Mouse (Mus musculus) lung, adult 2 months (tissue): ENCODE measurements around the gene Lpgat1. TPM values are rescaled to one million over a fixed set of nuclear protein-coding genes. Genes with fewer than 3 reads are reported as not detected.

Source experiments
- DNase-seq: peaks from one replicate; pipeline ENCODE4 v3.0.0; 2022
- H3K4me1 ChIP-seq: fragments of 200-500 bp; 2 replicates; pipeline ENCODE4 v1.6.1; 2011; ENCODE audit warnings: low read length; ENCODE audit not compliant: control insufficient read depth, insufficient read depth
- H3K4me3 ChIP-seq: fragments of 200-500 bp; replicated peaks from 2 replicates; pipeline ENCODE3; 2011; ENCODE audit warnings: low read depth, mild to moderate bottlenecking, control low read depth, low read length; ENCODE audit errors: extremely low read depth
- CTCF ChIP-seq: fragments of 200-500 bp; IDR thresholded peaks from 2 replicates; pipeline ENCODE4 v1.5.1; 2011; ENCODE audit warnings: mild to moderate bottlenecking, low read length, control low read depth; ENCODE audit not compliant: insufficient read depth
- POLR2A ChIP-seq: fragments of 200-500 bp; IDR thresholded peaks from 2 replicates; pipeline ENCODE4 v1.6.1; 2011; ENCODE audit warnings: low read depth, mild to moderate bottlenecking, control low read depth, low read length, borderline replicate concordance; ENCODE audit errors: extremely low read depth
- WGBS: fragments of 180-500 bp; shearing (Covaris S2); methylation state at CpG from one replicate; pipeline ENCODE4 v1.1.7; 2018; 5-methylcytosine and 5-hydroxymethylcytosine counted together
- polyA plus RNA-seq: library from polyadenylated mRNA; depleted of rRNA; stranded (reverse); fragments of >200 nt; gene quantifications from 2 replicates; pipeline ENCODE4 v1.2.3, GENCODE M21; 2012

Gene Lpgat1
- polyA plus RNA-seq, 1 experiment, result 14.8 TPM

GRCm38 (mm10) chr1:191802820-191803655 is 85.4 kb downstream of the Lpgat1 start:
- TF ChIP-seq POLR2A, result no peak
- TF ChIP-seq CTCF, result no peak
- no peaks in the 10 kb centered on the region for H3K4me1 ChIP-seq
- WGBS, result 45% methylated on average over 10 of the region's 10 CpGs
- no peak for DNase-seq
- H3K4me3 ChIP-seq, result no peak overlapping the region

- H3K4me1 ChIP-seq, result no peaks in the 10 kb centered on the region
- TF ChIP-seq CTCF, result no peak
- TF ChIP-seq POLR2A, result no peak
- WGBS, result 59% methylated on average over 5 of the region's 5 CpGs
Observed at GRCm38 (mm10) chr1:191804747-191805146, 87.1 kb downstream of the Lpgat1 start.

GRCm38 (mm10) chr1:191805788-191806187 is 88.2 kb downstream of the Lpgat1 start:
- no peak for DNase-seq
- no peak overlapping the region for H3K4me3 ChIP-seq
- WGBS, result 70% methylated on average over 6 of the region's 6 CpGs
- no peaks in the 10 kb centered on the region for H3K4me1 ChIP-seq
- no peak for TF ChIP-seq POLR2A
- TF ChIP-seq CTCF, result no peak

More at GRCm38 (mm10) chr1:191804747-191805146, 87.1 kb downstream of the Lpgat1 start:
- no peak overlapping the region for H3K4me3 ChIP-seq
- no peak for DNase-seq

- Histone ChIP-seq H3K4me1 (no peaks in the 10 kb centered on the region), H3K4me3 (no peak overlapping the region)
- TF ChIP-seq CTCF (no peak), POLR2A (no peak)
- WGBS, result 97% methylated on average over 4 of the region's 4 CpGs
- DNase-seq, result no peak
Observed at GRCm38 (mm10) chr1:191806740-191807139, 89.1 kb downstream of the Lpgat1 start.

- H3K4me1 ChIP-seq, result no peaks in the 10 kb centered on the region
- no peak for TF ChIP-seq CTCF
- TF ChIP-seq POLR2A, result no peak
- no peak overlapping the region for H3K4me3 ChIP-seq
- 90% methylated on average over 7 of the region's 7 CpGs for WGBS
- no peak for DNase-seq
Observed at GRCm38 (mm10) chr1:191807979-191808378, 90.3 kb downstream of the Lpgat1 start.

GRCm38 (mm10) chr1:191808688-191809223 is 91.1 kb downstream of the Lpgat1 start:
- no peak for DNase-seq
- TF ChIP-seq CTCF (no peak), POLR2A (no peak)
- Histone ChIP-seq H3K4me1 (no peaks in the 10 kb centered on the region), H3K4me3 (no peak overlapping the region)
- WGBS, result 49% methylated on average over 12 of the region's 12 CpGs

- Histone ChIP-seq H3K4me3 (no peak overlapping the region), H3K4me1 (no peaks in the 10 kb centered on the region)
- 75% methylated on average over 12 of the region's 12 CpGs for WGBS
- no peak for TF ChIP-seq POLR2A
- TF ChIP-seq CTCF, result no peak
- DNase-seq, result peak; percentile 39
Observed at GRCm38 (mm10) chr1:191811774-191812173, 94.1 kb downstream of the Lpgat1 start.

- WGBS, result 73% methylated on average over 13 of the region's 13 CpGs
- DNase-seq, result no peak
- TF ChIP-seq CTCF, result no peak
- no peak for TF ChIP-seq POLR2A
- Histone ChIP-seq H3K4me1 (no peaks in the 10 kb centered on the region), H3K4me3 (no peak overlapping the region)
Observed at GRCm38 (mm10) chr1:191812949-191813691, 95.5 kb downstream of the Lpgat1 start.

- WGBS, result 74% methylated on average over 4 of the region's 4 CpGs
- H3K4me1 ChIP-seq, result no peaks in the 10 kb centered on the region
- no peak overlapping the region for H3K4me3 ChIP-seq
- TF ChIP-seq CTCF (no peak), POLR2A (no peak)
- no peak for DNase-seq
Observed at GRCm38 (mm10) chr1:191814240-191814639, 96.6 kb downstream of the Lpgat1 start.

- H3K4me1 ChIP-seq, result no peaks in the 10 kb centered on the region
- no peak overlapping the region for H3K4me3 ChIP-seq
- TF ChIP-seq CTCF (no peak), POLR2A (no peak)
- 51% methylated on average over 5 of the region's 5 CpGs for WGBS
- no peak for DNase-seq
Observed at GRCm38 (mm10) chr1:191814935-191815334, 97.3 kb downstream of the Lpgat1 start.
